In genomic region chr6:31929165-31929564, GRCm38 (mm10) we compare ENCODE assay signal across 24 mouse cellular contexts.
DNase-seq lines count a peak whose midpoint lies in the region; ATAC-seq and TF ChIP-seq lines count a peak whose summit lies in the region.
"Had no signal": no experiment of that assay in that cellular context is flagged by ENCODE, and none has a peak within 500 bp of the region (broad histone marks: within the 10 kb centered on the region; RNA-seq: fewer than 3 reads in every experiment).

No protein-coding gene starts in this region.

- no peaks in the 10 kb centered on the region for H3K27me3 ChIP-seq in hindbrain, embryonic 12.5 days
- H3K27me3 ChIP-seq: forebrain, embryonic 13.5 days; hindbrain, embryonic 15.5 days had no signal

- H3K4me3 ChIP-seq in layer of hippocampus, adult 2 months, result no peak overlapping the region
- H3K4me3 ChIP-seq in hindbrain, embryonic 12.5 days, result no peak overlapping the region
- H3K4me3 ChIP-seq: forebrain, embryonic 10.5 days; forebrain, embryonic 13.5 days; gastrocnemius, adult 2 months; heart, embryonic 10.5 days; heart, embryonic 13.5 days; hindbrain, embryonic 15.5 days had no signal

- WGBS in hindbrain, embryonic 12.5 days, result 89% methylated on average over 2 of the region's 2 CpGs

- peak; percentile 62 for DNase-seq in layer of hippocampus, adult 11-12 months (ENCODE audit: low spot score)
- no peak for DNase-seq in layer of hippocampus, adult 9-10 months (ENCODE audit: low spot score)
- peak; percentile 36 for DNase-seq in brain, adult 2 months (ENCODE audit: low read depth, low spot score)
- peak; percentile 24 to 72 for DNase-seq in layer of hippocampus, adult 2 months (ENCODE audit: low spot score in 2 of 2)
- peak; percentile 12 to 17 for DNase-seq in layer of hippocampus, postnatal 10 days (ENCODE audit: low spot score in 2 of 2)
- no peak for DNase-seq in ovary, postnatal 14 days (ENCODE audit: low spot score)
- DNase-seq in spleen, postnatal 36 days (ENCODE audit: low spot score in 2 of 2), result no peak
- DNase-seq: adrenal gland, adult 2 months; adrenal gland, postnatal 14 days; B cell, adult 2 months; cerebellum, adult 11-12 months; cerebellum, adult 9-10 months; gastrocnemius, adult 2 months; gastrocnemius, postnatal 14 days; heart, adult 18-20 months; heart, postnatal 14 days; heart, postnatal 4 days had no signal

- H3K9ac ChIP-seq in hindbrain, embryonic 12.5 days, result no peak overlapping the region
- H3K9ac ChIP-seq: forebrain, embryonic 13.5 days; heart, embryonic 13.5 days; hindbrain, embryonic 15.5 days had no signal

- H3K4me2 ChIP-seq in hindbrain, embryonic 12.5 days (replicated peaks), result no peak overlapping the region
- H3K4me2 ChIP-seq: forebrain, embryonic 13.5 days; heart, embryonic 13.5 days; hindbrain, embryonic 15.5 days had no signal

- H3K4me1 ChIP-seq in hindbrain, embryonic 12.5 days, result peaks cover 13% of the 10 kb centered on the region
- H3K4me1 ChIP-seq: heart, embryonic 13.5 days had no signal

- peak overlapping the region; percentile 94 for H3K27ac ChIP-seq in layer of hippocampus, adult 2 months
- no peak overlapping the region for H3K27ac ChIP-seq in hindbrain, embryonic 12.5 days
- H3K27ac ChIP-seq: forebrain, embryonic 10.5 days; forebrain, embryonic 13.5 days; gastrocnemius, adult 2 months; heart, embryonic 10.5 days; heart, embryonic 13.5 days; hindbrain, embryonic 15.5 days had no signal

- no peaks in the 10 kb centered on the region for H3K9me3 ChIP-seq in hindbrain, embryonic 12.5 days (replicated peaks)
- H3K9me3 ChIP-seq: forebrain, embryonic 10.5 days; forebrain, embryonic 13.5 days; heart, embryonic 10.5 days; heart, embryonic 13.5 days; hindbrain, embryonic 15.5 days had no signal

- no peak for ATAC-seq in hindbrain, embryonic 12.5 days (ENCODE audit: low FRiP score)
- ATAC-seq: forebrain, embryonic 13.5 days; forebrain, embryonic 16.5 days had no signal

- peak; percentile 43 for TF ChIP-seq CTCF in layer of hippocampus, adult 2 months (conservative IDR thresholded peaks at IDR 0.05)

- no peaks in the 10 kb centered on the region for H3K36me3 ChIP-seq in hindbrain, embryonic 12.5 days
- H3K36me3 ChIP-seq: forebrain, embryonic 10.5 days; heart, embryonic 10.5 days; heart, embryonic 13.5 days; hindbrain, embryonic 15.5 days had no signal

Comparison
In these comparisons a context has a peak if more than half of its experiments do, and no peak if none do; other contexts are left out.
1. DNase-seq: peak in layer of hippocampus, adult 11-12 months (single experiment), brain, adult 2 months (single experiment), layer of hippocampus, adult 2 months (2 of 2) and layer of hippocampus, postnatal 10 days (2 of 2); none in layer of hippocampus, adult 9-10 months (single experiment), ovary, postnatal 14 days (single experiment) and spleen, postnatal 36 days (0 of 2).